Mouse (Mus musculus) hindlimb bud, embryonic 11.5 days (tissue): ENCODE data around the gene Gm49027.

Experiments
- DNase-seq: peaks from one replicate; pipeline ENCODE4 v3.0.0-alpha.2; 2012; ENCODE audit warnings: low read depth, low spot score; ENCODE audit errors: extremely low spot score

Gene Gm49027

DNA sequence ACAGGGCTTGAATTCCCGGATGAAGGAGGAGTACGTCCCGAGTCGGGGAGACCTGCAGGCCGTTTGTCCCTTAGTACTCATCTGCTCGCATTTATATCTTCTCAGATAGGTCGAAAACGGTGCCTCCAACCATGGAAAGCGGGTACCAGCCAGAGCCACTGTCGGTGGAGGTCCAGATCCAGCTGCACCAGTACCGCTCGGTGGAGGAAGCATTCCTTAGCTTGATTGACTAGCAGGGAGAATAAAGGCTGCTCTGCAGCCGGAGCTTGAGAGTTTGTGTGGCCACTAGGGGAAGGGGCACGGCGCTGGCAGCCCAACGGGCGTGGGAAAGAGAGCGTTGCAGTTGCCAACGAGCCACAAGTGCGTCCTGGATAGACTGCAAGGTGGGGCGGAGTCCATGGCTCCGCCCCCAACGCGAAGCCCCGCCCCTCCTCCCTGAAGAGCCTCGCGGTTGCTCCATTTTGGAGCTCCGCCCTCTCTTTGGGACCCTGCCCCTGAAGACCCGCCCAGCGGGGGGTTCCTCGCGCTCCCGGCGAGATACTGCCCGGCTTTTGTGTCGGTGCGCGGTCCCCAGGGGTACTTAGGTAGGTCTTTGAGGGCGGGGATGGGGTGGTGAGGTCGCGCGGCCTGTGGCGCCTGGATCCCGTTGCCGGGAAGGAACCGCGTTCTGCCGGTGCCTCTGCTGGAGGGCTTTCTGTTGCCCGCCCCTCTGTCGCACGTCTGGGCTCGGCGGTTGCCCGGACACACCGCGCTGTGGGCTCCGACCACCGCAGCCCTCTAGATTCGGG lies 17.2 kb downstream of the Gm49027 start:
- peak; percentile 74 for DNase-seq

DNA sequence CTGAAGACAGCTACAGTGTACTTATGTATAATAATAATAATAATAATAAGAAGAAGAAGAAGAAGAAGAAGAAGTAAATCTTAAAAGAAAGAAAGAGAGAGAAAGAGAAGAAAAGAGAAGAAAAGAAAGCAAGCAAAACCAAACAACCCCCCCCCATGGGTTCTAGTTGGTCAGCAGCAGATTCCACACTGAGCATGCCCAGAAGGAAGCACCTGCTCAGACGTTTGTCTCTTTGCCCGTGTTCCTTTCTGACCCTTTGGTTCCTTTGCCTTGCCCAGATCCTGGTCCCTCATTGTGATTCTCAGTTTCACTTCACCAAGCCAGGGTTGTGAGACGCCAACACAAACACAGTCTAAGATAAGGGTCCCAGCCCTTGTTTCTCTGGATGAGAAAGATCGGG lies 23.3 kb downstream of the Gm49027 start:
- DNase-seq = no peak

DNA sequence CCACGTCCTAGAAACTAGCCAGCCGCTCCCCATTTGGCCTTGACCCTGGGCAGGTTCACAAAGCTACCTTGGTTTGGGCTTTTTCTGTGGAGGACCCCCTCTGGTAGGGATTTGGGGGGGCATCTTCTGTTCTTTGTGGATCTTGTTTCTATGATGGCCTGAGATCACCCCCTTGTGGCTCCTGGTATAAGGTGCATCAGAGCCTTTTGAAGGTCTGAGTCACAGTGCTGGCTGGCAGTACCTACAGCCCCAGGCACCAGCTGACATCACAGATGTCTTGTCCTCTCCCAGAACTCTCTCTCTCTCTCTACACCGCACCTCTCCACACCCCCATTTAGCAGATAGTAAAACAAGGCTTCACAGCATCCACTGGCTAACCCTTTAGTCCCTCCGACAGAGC lies 25.6 kb downstream of the Gm49027 start:
- DNase-seq = no peak

- no peak for DNase-seq
Measured at GRCm38 (mm10) chr5:123489935-123490334, 35.4 kb downstream of the Gm49027 start.

GRCm38 (mm10) chr5:123489112-123489785 lies 36.0 kb downstream of the Gm49027 start, which contains the start of the genes Lrrc43 and Il31:
Gene Lrrc43 (plus strand): TSS chr5:123489305.
Gene Il31 (minus strand): TSS chr5:123489489.
- DNase-seq = no peak

GRCm38 (mm10) chr5:123487659-123488395 lies 37.5 kb downstream of the Gm49027 start:
- no peak for DNase-seq

- no peak for DNase-seq
Measured at GRCm38 (mm10) chr5:123473817-123474216, 51.5 kb downstream of the Gm49027 start.

DNA sequence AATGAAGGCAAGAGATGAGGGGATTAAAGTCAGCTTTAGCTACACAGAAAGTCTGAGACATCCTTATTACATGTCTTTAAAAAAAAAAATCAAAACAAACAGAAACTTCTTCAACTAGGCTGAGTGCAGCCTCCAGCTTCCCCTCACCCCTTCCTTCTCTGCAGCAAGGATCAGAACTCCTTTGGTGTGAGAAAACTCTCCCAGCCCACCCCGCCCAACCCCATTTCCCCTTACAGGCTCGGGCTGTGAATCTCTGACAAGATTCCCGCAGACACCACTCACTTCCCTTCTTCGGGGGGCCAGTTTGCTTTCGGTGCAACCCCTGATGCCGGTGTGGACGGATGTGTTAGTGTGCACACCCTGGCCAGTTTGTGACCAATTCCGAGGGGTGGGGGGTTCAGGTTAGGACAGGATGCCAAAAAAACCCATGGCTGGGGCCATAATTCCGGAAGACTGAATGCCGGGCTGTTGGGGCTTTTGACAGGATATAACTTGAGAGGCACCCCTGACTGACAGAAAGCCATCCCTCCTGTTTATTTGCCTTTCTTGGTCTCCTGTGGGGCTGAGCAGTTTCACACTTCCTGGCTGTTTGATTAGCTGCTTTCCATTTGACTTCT lies 54.4 kb downstream of the Gm49027 start:
- no peak for DNase-seq

DNA sequence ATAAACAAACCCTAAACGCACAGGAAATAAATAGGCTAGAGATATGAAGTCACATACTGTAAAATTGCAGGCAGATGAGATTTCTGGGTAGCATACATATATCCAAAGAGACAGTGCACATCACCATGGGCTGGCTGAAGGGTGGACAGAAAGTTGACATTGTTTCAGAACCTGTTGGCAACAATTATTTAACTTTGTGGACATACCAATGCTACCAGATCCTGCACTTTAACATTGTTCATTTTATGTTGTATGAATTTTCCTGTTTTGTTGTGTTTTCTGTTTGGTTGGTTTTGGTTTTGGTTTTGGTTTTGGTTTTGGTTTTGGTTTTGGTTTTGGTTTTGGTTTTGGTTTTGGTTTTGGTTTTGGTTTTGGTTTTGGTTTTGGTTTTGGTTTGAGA lies 60.6 kb downstream of the Gm49027 start:
- no peak for DNase-seq
